Mouse (Mus musculus): Measurements from ENCODE around the gene Hint1.

DNA sequence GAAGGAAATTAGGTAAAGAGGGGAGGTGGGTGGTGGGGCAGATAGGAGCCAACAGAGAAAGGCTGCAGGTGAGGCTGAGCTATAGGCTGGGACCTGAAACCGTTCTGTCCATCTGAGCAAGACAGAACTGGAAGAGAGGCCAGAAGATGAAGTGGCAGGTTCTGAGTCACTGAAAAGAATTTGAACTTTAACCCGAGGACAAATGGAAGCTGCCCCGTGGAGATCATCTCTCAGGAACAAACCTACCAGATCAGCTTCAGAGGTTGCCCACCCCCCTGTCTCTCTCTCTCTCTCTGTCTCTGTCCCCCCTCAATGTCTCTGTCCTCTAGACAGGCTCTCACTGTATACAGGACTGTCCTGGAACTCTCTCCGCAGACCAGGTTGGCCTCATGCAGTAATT, 33.5 kb downstream of the Hint1 start:
- TF ChIP-seq TAL1 (IDR thresholded peaks at IDR 0.05; ENCODE audit: low read length) (no peak), GATA1 (IDR thresholded peaks at IDR 0.05; ENCODE audit: low read length) (no peak)

Measured in erythroblast, embryonic 14.5 days (primary cell).